Comparison of ENCODE assay signal across 16 mouse cellular contexts in genomic region chr5:8911567-8912198, GRCm38 (mm10). TPM values are rescaled to one million over a fixed set of nuclear protein-coding genes. Genes with fewer than 3 reads are reported as not detected.
DNase-seq lines count a peak whose midpoint lies in the region; TF ChIP-seq lines count a peak whose summit lies in the region.
"Had no signal": no experiment of that assay in that cellular context is flagged by ENCODE, and none has a peak within 500 bp of the region (broad histone marks: within the 10 kb centered on the region; RNA-seq: fewer than 3 reads in every experiment).

No protein-coding gene starts in this region.

- no peak overlapping the region for H3K9ac ChIP-seq in MEL (ENCODE audit: control insufficient read depth, low read depth, low read length, poor library complexity, severe bottlenecking)
- H3K9ac ChIP-seq: embryonic facial prominence, embryonic 13.5 days; forebrain, embryonic 12.5 days; hindbrain, embryonic 12.5 days; liver, embryonic 14.5 days had no signal

- TF ChIP-seq CTCF in MEL (IDR thresholded peaks at IDR 0.05 in 2 of 3, conservative IDR thresholded peaks at IDR 0.05 in 1 of 3; ENCODE audit: control insufficient read depth in 1 of 3, insufficient read depth in 1 of 3, low read depth in 2 of 3, low read length in 3 of 3, poor library complexity in 1 of 3, severe bottlenecking in 1 of 3), result no peak
- TF ChIP-seq CTCF in thymus, adult 2 months (IDR thresholded peaks at IDR 0.05; ENCODE audit: borderline replicate concordance, control insufficient read depth, extremely low read depth, insufficient read depth, low read length, poor library complexity), result no peak

- TF ChIP-seq EP300 in MEL (IDR thresholded peaks at IDR 0.05; ENCODE audit: low read depth in 1 of 2, low read length in 2 of 2), result no peak

- no peak for TF ChIP-seq RAD21 in MEL (IDR thresholded peaks at IDR 0.05; ENCODE audit: low read depth, low read length)

- peaks cover 1 to 8% of the 10 kb centered on the region in 2 experiments for H3K4me1 ChIP-seq in MEL (ENCODE audit: control insufficient read depth in 1 of 2, insufficient read depth in 2 of 2, low read length in 2 of 2)
- H3K4me1 ChIP-seq in thymus, adult 2 months (replicated peaks; ENCODE audit: control insufficient read depth, insufficient read depth, low read length), result no peaks in the 10 kb centered on the region
- H3K4me1 ChIP-seq: embryonic facial prominence, embryonic 13.5 days; forebrain, embryonic 12.5 days; heart, embryonic 10.5 days; hindbrain, embryonic 12.5 days had no signal

- H3K79me2 ChIP-seq in MEL (ENCODE audit: control insufficient read depth, insufficient read depth, low read length, poor library complexity), result peaks cover 4% of the 10 kb centered on the region; the same call in 1 of the 2 replicates

- WGBS in thymus, adult 2 months, result 17% methylated on average over 8 of the region's 8 CpGs

- no peaks in the 10 kb centered on the region for H3K9me3 ChIP-seq in MEL (replicated peaks; ENCODE audit: insufficient read depth, low read length)
- H3K9me3 ChIP-seq: embryonic facial prominence, embryonic 13.5 days; forebrain, embryonic 12.5 days; heart, embryonic 10.5 days; hindbrain, embryonic 12.5 days had no signal

- DNase-seq in CD4-positive helper T cell, adult 2 months (ENCODE audit: low read depth, low spot score), result peak; percentile 41
- DNase-seq in MEL (ENCODE audit: low read depth, low spot score), result no peak
- peak; percentile 15 for DNase-seq in induced T-regulatory cell, adult 2 months (ENCODE audit: low read depth)
- DNase-seq in thymus, adult 2 months, result peak; percentile 51
- no peak for DNase-seq in kidney, adult 11 months
- DNase-seq in kidney, adult 8-10 months, result no peak
- no peak for DNase-seq in left cerebral cortex, adult 11 months (ENCODE audit: low spot score)
- DNase-seq: cerebellum, postnatal 10 days; kidney, adult 18-20 months; lung, postnatal 36 days had no signal

- no peak overlapping the region for H3K4me3 ChIP-seq in MEL (ENCODE audit: control insufficient read depth in 1 of 2, insufficient read depth in 1 of 2, low read depth in 2 of 2, low read length in 2 of 2)
- H3K4me3 ChIP-seq in thymus, adult 2 months (ENCODE audit: control insufficient read depth, insufficient read depth, low read length), result no peak overlapping the region
- H3K4me3 ChIP-seq: embryonic facial prominence, embryonic 13.5 days; forebrain, embryonic 12.5 days; heart, embryonic 10.5 days; hindbrain, embryonic 12.5 days had no signal

- H3K27ac ChIP-seq in MEL (ENCODE audit: control insufficient read depth, low read depth, low read length), result no peak overlapping the region
- no peak overlapping the region for H3K27ac ChIP-seq in thymus, adult 2 months (ENCODE audit: control insufficient read depth, insufficient read depth, low read length)
- H3K27ac ChIP-seq: embryonic facial prominence, embryonic 13.5 days; forebrain, embryonic 12.5 days; heart, embryonic 10.5 days; hindbrain, embryonic 12.5 days; liver, embryonic 14.5 days; stomach, postnatal 0 days had no signal

- H3K36me3 ChIP-seq in MEL (ENCODE audit: control insufficient read depth in 1 of 2, insufficient read depth in 2 of 2, low read length in 2 of 2), result peaks cover 17 to 53% of the 10 kb centered on the region in 2 experiments
- H3K36me3 ChIP-seq in thymus, adult 2 months (ENCODE audit: control insufficient read depth, insufficient read depth, low read length), result no peaks in the 10 kb centered on the region
- H3K36me3 ChIP-seq: embryonic facial prominence, embryonic 13.5 days; forebrain, embryonic 12.5 days; heart, embryonic 10.5 days; hindbrain, embryonic 12.5 days had no signal

- H3K27me3 ChIP-seq in MEL (ENCODE audit: control insufficient read depth in 1 of 2, insufficient read depth in 2 of 2, low read length in 2 of 2), result no peaks in the 10 kb centered on the region
- H3K27me3 ChIP-seq in thymus, adult 2 months (ENCODE audit: control insufficient read depth, insufficient read depth, low read length), result no peaks in the 10 kb centered on the region
- H3K27me3 ChIP-seq: embryonic facial prominence, embryonic 13.5 days; forebrain, embryonic 12.5 days; hindbrain, embryonic 12.5 days had no signal

- TF ChIP-seq POLR2A in MEL (IDR thresholded peaks at IDR 0.05; ENCODE audit: control insufficient read depth in 1 of 2, insufficient read depth in 1 of 2, low read depth in 1 of 2, low read length in 2 of 2, poor library complexity in 1 of 2), result no peak
- TF ChIP-seq POLR2A in thymus, adult 2 months (IDR thresholded peaks at IDR 0.05; ENCODE audit: control insufficient read depth, extremely low read depth, insufficient read depth, low read length, poor library complexity), result no peak

TF ChIP-seq in MEL, 35 proteins besides CTCF, POLR2A, EP300 and RAD21:
- TF ChIP-seq BHLHE40 (IDR thresholded peaks at IDR 0.05; ENCODE audit: borderline replicate concordance, low read depth, low read length) (no peak), E2F4 (IDR thresholded peaks at IDR 0.05; ENCODE audit: borderline replicate concordance, low read depth, low read length) (no peak), ZNF384 (IDR thresholded peaks at IDR 0.05; ENCODE audit: low read depth, low read length) (peak; percentile 65), MAZ (IDR thresholded peaks at IDR 0.05; ENCODE audit: low read depth, low read length) (no peak)

RNA-seq across cellular contexts. Expression of gene Abcb4, which starts 18.2 kb away (rescaled TPM):
- 95.2 and 107 TPM in 2 replicates for total RNA-seq in MEL (2012; rRNA removed)
- 10 to 100 TPM in 1 of 2 experiments, not detected in 1; 86.0 TPM for polyA plus RNA-seq in MEL (2012; ENCODE audit: insufficient read depth in 1 of 2, insufficient read length in 2 of 2, low read depth in 1 of 2, low replicate concordance in 2 of 2, missing spikeins in 1 of 2)
- polyA plus RNA-seq in thymus, adult 2 months (2012; rRNA removed), result 0.90 and 1.7 TPM in 2 replicates

Comparison
In these comparisons a context has a peak if more than half of its experiments do, and no peak if none do; other contexts are left out.
1. DNase-seq: peak in CD4-positive helper T cell, adult 2 months (single experiment), induced T-regulatory cell, adult 2 months (single experiment) and thymus, adult 2 months (single experiment); none in MEL (single experiment), kidney, adult 11 months (single experiment), kidney, adult 8-10 months (0 of 2) and left cerebral cortex, adult 11 months (single experiment).